Mouse (Mus musculus): ENCODE measurements around the gene Gm26920.

DNA sequence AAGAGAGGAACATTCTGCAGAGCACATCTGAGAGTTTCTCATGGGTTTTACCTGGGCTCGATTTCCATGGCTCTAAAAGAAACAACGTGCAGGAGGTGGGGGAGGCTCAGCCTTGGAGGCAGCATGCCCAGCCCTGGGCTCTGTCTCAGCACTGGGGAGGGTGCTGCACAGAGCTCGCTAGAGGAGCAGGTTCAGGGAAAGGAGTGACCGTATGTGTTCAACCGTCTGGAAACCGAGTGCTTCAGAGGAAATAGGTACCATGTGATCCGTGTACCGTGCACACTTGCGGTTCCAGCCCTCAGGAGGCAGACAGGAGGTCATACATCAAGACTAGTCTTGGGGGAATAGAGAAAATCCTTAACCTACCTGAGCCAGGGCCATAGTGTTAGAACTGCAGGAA is 45.9 kb downstream of the Gm26920 start:
- no peak for TF ChIP-seq CTCF (IDR thresholded peaks at IDR 0.05; ENCODE audit: control insufficient read depth, insufficient read depth, insufficient replicate concordance, low read depth, low read length)
- no peak for TF ChIP-seq POLR2A (IDR thresholded peaks at IDR 0.05; ENCODE audit: control insufficient read depth, low read depth, low read length)
